Mouse (Mus musculus) heart, embryonic 16.5 days (tissue): ENCODE data around the gene Snrpg. TPM values are rescaled to one million over a fixed set of nuclear protein-coding genes. Genes with fewer than 3 reads are reported as not detected.

Experiments used
- ATAC-seq: fragments of 200-750 bp; cut with Nextera tagmentation; replicated peaks from 2 replicates; pipeline ENCODE4 v1.8.0; 2017; ENCODE audit warnings: moderate number of reproducible peaks; ENCODE audit not compliant: insufficient read depth, low FRiP score; ENCODE audit errors: extremely low read depth
- H3K27ac ChIP-seq: fragments of 300-500 bp; sonication (generic); 2 replicates; pipeline ENCODE4 v1.5.1; 2014; ENCODE audit warnings: mild to moderate bottlenecking, low read length, control low read depth, moderate library complexity
- H3K27me3 ChIP-seq: fragments of 300-500 bp; sonication (generic); 2 replicates; pipeline ENCODE4 v1.6.1; 2014; ENCODE audit warnings: low read length, mixed read lengths; ENCODE audit not compliant: control insufficient read depth, insufficient read depth
- H3K36me3 ChIP-seq: fragments of 300-500 bp; sonication (generic); 2 replicates; pipeline ENCODE4 v1.6.1; 2014; ENCODE audit not compliant: control insufficient read depth, insufficient read depth
- H3K4me1 ChIP-seq: fragments of 300-500 bp; sonication (generic); 2 replicates; pipeline ENCODE4 v1.6.1; 2014; ENCODE audit warnings: low read length, mixed read lengths; ENCODE audit not compliant: control insufficient read depth, insufficient read depth
- H3K4me2 ChIP-seq: fragments of 300-500 bp; sonication (generic); 2 replicates; pipeline ENCODE4 v1.6.1; 2014; ENCODE audit warnings: low read depth, mild to moderate bottlenecking, control low read depth, low read length
- H3K4me3 ChIP-seq: fragments of 300-500 bp; sonication (generic); 2 replicates; pipeline ENCODE4 v1.5.1; 2014; ENCODE audit warnings: mild to moderate bottlenecking, control low read depth, low read length
- H3K9ac ChIP-seq: fragments of 300-500 bp; sonication (generic); 2 replicates; pipeline ENCODE4 v1.6.1; 2014; ENCODE audit warnings: low read length, control low read depth
- H3K9me3 ChIP-seq: fragments of 300-500 bp; sonication (generic); replicated peaks from 2 replicates; pipeline ENCODE4 v1.6.1; 2016; ENCODE audit warnings: low read length; ENCODE audit not compliant: control insufficient read depth
- WGBS: fragments of 180-500 bp; shearing (Covaris S2); extraction: QIAGEN DNeasy Blood & Tissue Kit; methylation state at CpG from one replicate; pipeline ENCODE4 v1.1.7; 2014; 5-methylcytosine and 5-hydroxymethylcytosine counted together
- polyA plus RNA-seq: library from polyadenylated mRNA; unstranded; fragments of >200 nt; fragmentation: Nextera tagmentation; extraction: Ambion mirVana; gene quantifications from 2 replicates; pipeline ENCODE4 v1.2.1, GENCODE M21; 2015

Snrpg gene
- polyA plus RNA-seq, 1 experiment from 2014 or later, result 246 TPM

DNA sequence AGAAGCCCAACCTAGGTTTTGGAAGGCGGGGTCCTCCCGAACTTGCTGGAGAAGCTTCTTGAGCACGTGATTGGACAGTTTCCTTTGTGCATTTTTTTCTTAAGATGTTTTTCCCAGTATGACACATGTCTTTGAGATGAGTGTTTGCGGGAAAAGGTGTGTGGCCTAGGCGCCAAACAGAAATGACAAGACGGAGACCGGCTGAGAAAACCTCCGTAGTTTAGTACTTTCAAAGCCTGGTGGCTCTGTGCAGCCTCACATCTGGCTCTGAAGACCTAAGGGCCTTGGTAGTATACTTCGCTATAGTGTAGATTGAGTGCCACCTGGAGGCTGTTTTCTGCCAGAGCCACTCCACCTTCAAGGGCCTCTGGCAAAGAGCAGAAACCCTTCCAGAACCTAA, 29.9 kb downstream of the Snrpg start:
- peak overlapping the region; percentile 46 for H3K4me3 ChIP-seq
- H3K27ac ChIP-seq, result no peak overlapping the region
- ATAC-seq, result no peak; the same call in 1 of the 2 replicates
- H3K9me3 ChIP-seq, result no peaks in the 10 kb centered on the region
- H3K9ac ChIP-seq, result peak overlapping the region; percentile 43
- peaks cover 18% of the 10 kb centered on the region for H3K4me1 ChIP-seq
- 5% methylated on average over 9 of the region's 9 CpGs for WGBS
- peak overlapping the region; percentile 69 for H3K4me2 ChIP-seq
- no peaks in the 10 kb centered on the region for H3K27me3 ChIP-seq
- H3K36me3 ChIP-seq, result no peaks in the 10 kb centered on the region

GRCm38 (mm10) chr6:86402681-86403607, 31.8 kb downstream of the Snrpg start:
- peak overlapping the region; percentile 52 for H3K4me2 ChIP-seq
- WGBS, result 39% methylated on average over 12 of the region's 12 CpGs
- no peaks in the 10 kb centered on the region for H3K36me3 ChIP-seq
- peak overlapping the region; percentile 65 for H3K9ac ChIP-seq
- H3K27ac ChIP-seq, result no peak overlapping the region
- ATAC-seq, result no peak
- peaks cover 11% of the 10 kb centered on the region for H3K4me1 ChIP-seq
- no peaks in the 10 kb centered on the region for H3K9me3 ChIP-seq
- peak overlapping the region; percentile 92 for H3K4me3 ChIP-seq
- H3K27me3 ChIP-seq, result no peaks in the 10 kb centered on the region

- Histone ChIP-seq H3K9ac (peak overlapping the region; percentile 65), H3K4me2 (peak overlapping the region; percentile 52), H3K27me3 (no peaks in the 10 kb centered on the region), H3K27ac (peak overlapping the region; percentile 100), H3K9me3 (no peaks in the 10 kb centered on the region), H3K4me3 (peak overlapping the region; percentile 92), H3K36me3 (no peaks in the 10 kb centered on the region), H3K4me1 (peaks cover 11% of the 10 kb centered on the region)
- peak; percentile 58 for ATAC-seq
- 2% methylated on average over 15 of the region's 15 CpGs for WGBS
Measured at GRCm38 (mm10) chr6:86403728-86404099, 32.6 kb downstream of the Snrpg start.

GRCm38 (mm10) chr6:86404100-86404861, 33.2 kb downstream of the Snrpg start, which contains the start of gene Tia1:
TSS of gene Tia1 (plus strand) at chr6:86404219.
- Histone ChIP-seq H3K4me2 (peak within 1 kb of the TSS; percentile 80), H3K9ac (peak within 1 kb of the TSS; percentile 98), H3K27ac (peak within 1 kb of the TSS; percentile 100), H3K4me3 (peak within 1 kb of the TSS; percentile 92), H3K36me3 (no peaks in the 10 kb centered on the region), H3K4me1 (peaks cover 11% of the 10 kb centered on the region), H3K9me3 (no peaks in the 10 kb centered on the region), H3K27me3 (no peaks in the 10 kb centered on the region)
- ATAC-seq, result peak; percentile 96
- under 1% methylated on average over 62 of the region's 62 CpGs for WGBS

DNA sequence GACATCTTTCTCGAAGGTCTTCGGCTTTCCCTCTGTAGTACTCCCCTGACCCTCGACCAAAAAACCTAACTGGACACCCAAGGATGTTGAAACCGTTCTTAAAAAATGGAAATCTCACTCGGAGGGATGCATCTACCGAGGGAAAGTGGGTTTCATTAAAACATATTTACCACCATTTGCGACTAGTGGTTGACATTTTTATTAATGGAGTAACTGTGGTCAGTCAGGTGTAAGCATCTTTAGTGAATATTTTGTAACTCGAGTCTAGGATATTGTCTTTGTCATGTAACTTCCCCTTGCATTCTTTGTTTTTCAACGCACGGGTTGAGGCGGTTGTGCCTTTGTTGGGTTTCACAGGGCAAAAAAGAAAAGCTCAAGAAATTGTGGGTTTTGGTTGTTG, 33.9 kb downstream of the Snrpg start:
- WGBS, result under 1% methylated on average over 11 of the region's 11 CpGs
- ATAC-seq, result no peak

DNA sequence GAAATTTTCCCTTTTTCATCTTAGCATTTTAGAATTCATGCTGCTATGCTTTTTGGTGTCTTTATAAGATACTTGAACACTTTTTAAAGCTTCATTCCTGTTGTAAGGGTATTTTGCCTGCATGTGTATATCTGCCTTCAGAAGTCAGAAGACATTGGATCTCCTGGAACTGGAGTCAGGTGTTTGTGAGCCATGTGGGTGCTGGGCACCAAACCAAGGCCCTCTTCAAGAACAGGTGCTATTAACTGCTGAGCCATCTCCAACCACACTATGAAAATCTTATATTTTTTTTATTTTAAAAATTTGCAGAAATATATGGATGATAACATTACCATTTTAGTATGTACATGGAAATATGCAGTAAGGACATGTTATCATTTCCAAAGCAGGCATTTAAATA, 35.2 kb downstream of the Snrpg start:
- H3K27me3 ChIP-seq, result no peaks in the 10 kb centered on the region
- H3K9me3 ChIP-seq, result no peaks in the 10 kb centered on the region
- H3K36me3 ChIP-seq, result no peaks in the 10 kb centered on the region
- H3K4me2 ChIP-seq, result no peak overlapping the region
- H3K4me1 ChIP-seq, result peaks cover 7% of the 10 kb centered on the region
- H3K27ac ChIP-seq, result no peak overlapping the region
- no peak for ATAC-seq
- H3K9ac ChIP-seq, result no peak overlapping the region
- H3K4me3 ChIP-seq, result no peak overlapping the region

More for the DNA sequence above, 33.9 kb downstream of the Snrpg start:
- H3K27me3 ChIP-seq, result no peaks in the 10 kb centered on the region
- peak overlapping the region; percentile 100 for H3K27ac ChIP-seq
- no peaks in the 10 kb centered on the region for H3K9me3 ChIP-seq
- H3K4me3 ChIP-seq, result peak overlapping the region; percentile 92
- H3K4me2 ChIP-seq, result peak overlapping the region; percentile 80
- H3K4me1 ChIP-seq, result peaks cover 11% of the 10 kb centered on the region
- peak overlapping the region; percentile 98 for H3K9ac ChIP-seq
- no peaks in the 10 kb centered on the region for H3K36me3 ChIP-seq

- Histone ChIP-seq H3K27me3 (no peaks in the 10 kb centered on the region), H3K4me3 (no peak overlapping the region), H3K9me3 (no peaks in the 10 kb centered on the region), H3K27ac (no peak overlapping the region), H3K4me1 (no peaks in the 10 kb centered on the region), H3K36me3 (peaks cover 47% of the 10 kb centered on the region), H3K9ac (no peak overlapping the region), H3K4me2 (no peak overlapping the region)
- WGBS, result 91% methylated on average over 6 of the region's 6 CpGs
- no peak for ATAC-seq
Measured at GRCm38 (mm10) chr6:86418711-86419110, 47.6 kb downstream of the Snrpg start.

- no peak overlapping the region for H3K27ac ChIP-seq
- no peak for ATAC-seq
- H3K9me3 ChIP-seq, result no peaks in the 10 kb centered on the region
- no peak overlapping the region for H3K9ac ChIP-seq
- WGBS, result 86% methylated on average over 3 of the region's 3 CpGs
- no peak overlapping the region for H3K4me2 ChIP-seq
- no peak overlapping the region for H3K4me3 ChIP-seq
- no peaks in the 10 kb centered on the region for H3K27me3 ChIP-seq
- H3K36me3 ChIP-seq, result peaks cover 49% of the 10 kb centered on the region
- H3K4me1 ChIP-seq, result no peaks in the 10 kb centered on the region
Measured at GRCm38 (mm10) chr6:86419239-86419638, 48.1 kb downstream of the Snrpg start.

- Histone ChIP-seq H3K9me3 (no peaks in the 10 kb centered on the region), H3K27me3 (no peaks in the 10 kb centered on the region), H3K4me3 (no peak overlapping the region), H3K36me3 (peaks cover 54% of the 10 kb centered on the region), H3K4me2 (no peak overlapping the region), H3K9ac (no peak overlapping the region), H3K27ac (no peak overlapping the region), H3K4me1 (no peaks in the 10 kb centered on the region)
- 75% methylated on average over 6 of the region's 6 CpGs for WGBS
- ATAC-seq, result no peak
Measured at GRCm38 (mm10) chr6:86420491-86420890, 49.4 kb downstream of the Snrpg start.
